Mouse (Mus musculus) lung, embryonic 16.5 days (tissue): ENCODE data around the gene Necap2. TPM values are rescaled to one million over a fixed set of nuclear protein-coding genes. Genes with fewer than 3 reads are reported as not detected.

ENCODE experiments used
- ATAC-seq: fragments of 200-750 bp; cut with Nextera tagmentation; 2 replicates; pipeline ENCODE4 v1.8.0; 2017; ENCODE audit warnings: low read depth, mild to moderate bottlenecking, moderate library complexity
- H3K27ac ChIP-seq: fragments of 300-500 bp; sonication (generic); 2 replicates; pipeline ENCODE4 v1.5.1; 2014; ENCODE audit warnings: mild to moderate bottlenecking, control low read depth, low read length
- H3K27me3 ChIP-seq: fragments of 300-500 bp; sonication (generic); 2 replicates; pipeline ENCODE4 v1.6.1; 2014; ENCODE audit warnings: low read depth, low read length, mixed read lengths; ENCODE audit not compliant: control insufficient read depth, insufficient read depth
- H3K36me3 ChIP-seq: fragments of 300-500 bp; sonication (generic); 2 replicates; pipeline ENCODE4 v1.6.1; 2014; ENCODE audit warnings: low read length; ENCODE audit not compliant: control insufficient read depth, insufficient read depth
- H3K4me1 ChIP-seq: fragments of 300-500 bp; sonication (generic); replicated peaks from 2 replicates; pipeline ENCODE4 v1.6.1; 2014; ENCODE audit warnings: low read length, mixed read lengths; ENCODE audit not compliant: control insufficient read depth, insufficient read depth
- H3K4me2 ChIP-seq: fragments of 300-500 bp; sonication (generic); 2 replicates; pipeline ENCODE4 v1.6.1; 2014; ENCODE audit warnings: low read depth, low read length, control low read depth
- H3K4me3 ChIP-seq: fragments of 300-500 bp; sonication (generic); 2 replicates; pipeline ENCODE4 v1.5.1; 2014; ENCODE audit warnings: mild to moderate bottlenecking, low read length, control low read depth
- H3K9ac ChIP-seq: fragments of 300-500 bp; sonication (generic); 2 replicates; pipeline ENCODE4 v1.6.1; 2014; ENCODE audit warnings: low read length, control low read depth
- H3K9me3 ChIP-seq: fragments of 300-500 bp; sonication (generic); 2 replicates; pipeline ENCODE4 v1.6.1; 2016; ENCODE audit warnings: low read length; ENCODE audit not compliant: control insufficient read depth
- WGBS: fragments of 180-500 bp; shearing (Covaris S2); extraction: QIAGEN DNeasy Blood & Tissue Kit; methylation state at CpG from one replicate; pipeline ENCODE4 v1.1.7; 2014; 5-methylcytosine and 5-hydroxymethylcytosine counted together
- polyA plus RNA-seq: library from polyadenylated mRNA; unstranded; fragments of >200 nt; fragmentation: Nextera tagmentation; extraction: Ambion mirVana; gene quantifications from 2 replicates; pipeline ENCODE4 v1.2.1, GENCODE M21; 2015

Necap2 gene
- polyA plus RNA-seq, 1 experiment from 2014 or later, result 116 TPM

DNA sequence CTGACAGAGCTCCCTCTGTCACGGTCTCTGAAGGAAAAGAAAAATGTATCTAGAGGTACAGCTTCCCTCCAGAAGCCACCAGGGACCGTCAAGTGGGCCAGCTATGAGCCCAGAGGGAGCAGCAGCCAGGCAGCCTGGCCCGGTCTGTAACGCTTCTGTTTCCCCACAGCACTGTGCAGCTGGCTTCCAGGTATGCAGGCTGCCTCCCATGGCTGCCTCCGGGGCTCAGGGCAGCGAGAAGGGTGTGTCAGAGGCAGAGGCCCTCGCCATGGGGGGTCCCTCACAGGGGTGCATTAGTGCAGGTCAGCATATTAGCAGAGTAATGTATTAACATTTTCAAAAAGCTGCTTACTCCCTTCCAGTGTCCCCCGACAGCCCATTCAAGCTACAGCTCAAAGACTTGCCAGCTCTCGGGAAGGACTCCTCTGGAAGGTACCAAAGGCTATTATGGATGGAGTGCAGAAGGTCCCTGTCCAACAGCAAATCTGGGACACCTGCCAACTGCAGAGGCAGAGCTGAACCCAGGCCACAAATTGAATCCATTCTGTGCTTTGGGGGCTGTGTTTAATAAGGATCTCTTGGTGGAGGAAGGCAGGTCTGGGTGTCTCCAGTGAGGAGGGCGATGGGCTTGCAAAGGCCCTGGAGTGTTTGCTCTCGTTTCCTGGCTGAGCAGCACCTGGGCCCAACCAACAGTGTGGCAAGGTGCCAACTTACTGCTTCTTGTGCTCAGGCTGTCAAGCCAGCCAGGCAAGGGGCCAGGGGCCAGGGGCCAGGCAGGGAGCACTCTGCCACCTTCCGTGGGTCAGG lies 11.2 kb downstream of the Necap2 start:
- Histone ChIP-seq H3K4me2 (no peak overlapping the region), H3K27ac (peak overlapping the region; percentile 85)

DNA sequence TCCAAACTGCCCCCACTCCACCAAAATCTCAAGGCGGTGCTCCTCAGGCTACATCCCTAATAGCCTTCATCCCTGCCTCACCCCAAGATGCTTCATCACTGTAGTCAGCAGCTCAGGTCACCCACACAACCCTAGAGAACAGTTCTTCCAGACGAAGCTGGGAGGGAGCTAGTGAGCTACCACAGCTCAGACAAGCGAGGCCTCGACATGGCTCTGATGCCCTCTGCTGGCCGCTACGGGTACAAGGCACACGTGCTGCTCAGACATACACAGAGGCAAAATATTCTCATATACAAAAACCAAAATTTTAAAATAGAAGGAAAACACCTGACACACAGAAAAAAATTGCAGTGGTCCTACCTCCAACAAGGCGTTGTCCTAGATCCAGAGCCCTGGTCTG lies 13.0 kb downstream of the Necap2 start:
- H3K27ac ChIP-seq, result no peak overlapping the region
- WGBS, result 9% methylated on average over 8 of the region's 8 CpGs

More for the DNA sequence above, 11.2 kb downstream of the Necap2 start:
- ATAC-seq, result peak; percentile 72
- Histone ChIP-seq H3K9me3 (no peaks in the 10 kb centered on the region), H3K4me1 (peaks cover 30% of the 10 kb centered on the region), H3K27me3 (no peaks in the 10 kb centered on the region), H3K9ac (no peak overlapping the region; the same call in 1 of the 2 replicates), H3K4me3 (no peak overlapping the region), H3K36me3 (peaks cover 31% of the 10 kb centered on the region)
- 32% methylated on average over 12 of the region's 12 CpGs for WGBS

DNA sequence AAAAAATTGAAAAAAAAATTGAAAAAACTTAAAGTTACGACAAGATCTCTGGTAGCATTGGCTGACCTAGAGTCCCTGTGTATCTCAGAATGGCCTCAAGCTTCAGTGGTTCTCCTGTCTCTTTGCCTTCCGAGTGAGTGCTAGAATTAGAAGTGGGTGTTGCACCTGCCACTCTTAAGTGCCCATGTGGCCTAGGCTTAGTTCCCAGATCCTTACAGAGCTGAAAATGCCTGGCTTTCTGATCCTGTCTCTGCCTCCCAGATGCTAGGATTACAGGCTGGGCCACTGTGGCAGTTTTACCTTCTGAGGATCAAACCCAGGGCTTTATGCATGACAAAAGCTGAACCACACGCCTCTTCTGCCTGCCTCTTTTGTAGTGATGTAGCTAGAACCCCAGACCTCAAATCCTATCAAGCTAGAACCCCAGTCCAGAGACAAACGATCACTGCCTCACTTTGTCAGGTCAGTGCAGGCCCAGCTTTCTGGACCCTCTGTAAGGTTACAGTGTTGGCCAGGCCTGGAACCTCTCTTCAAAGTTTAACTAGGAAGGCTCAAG lies 14.0 kb downstream of the Necap2 start:
- WGBS, result 80% methylated on average over 4 of the region's 4 CpGs
- peaks cover 42% of the 10 kb centered on the region for H3K4me1 ChIP-seq
- ATAC-seq, result no peak
- H3K27me3 ChIP-seq, result no peaks in the 10 kb centered on the region
- H3K4me3 ChIP-seq, result no peak overlapping the region
- H3K9ac ChIP-seq, result no peak overlapping the region
- H3K36me3 ChIP-seq, result peaks cover 19% of the 10 kb centered on the region
- H3K9me3 ChIP-seq, result no peaks in the 10 kb centered on the region
- no peak overlapping the region for H3K4me2 ChIP-seq
- H3K27ac ChIP-seq, result no peak overlapping the region

More for the DNA sequence above, 13.0 kb downstream of the Necap2 start:
- Histone ChIP-seq H3K9me3 (no peaks in the 10 kb centered on the region), H3K9ac (no peak overlapping the region), H3K4me3 (no peak overlapping the region), H3K36me3 (peaks cover 25% of the 10 kb centered on the region), H3K4me2 (no peak overlapping the region), H3K4me1 (peaks cover 37% of the 10 kb centered on the region), H3K27me3 (no peaks in the 10 kb centered on the region)
- no peak for ATAC-seq

DNA sequence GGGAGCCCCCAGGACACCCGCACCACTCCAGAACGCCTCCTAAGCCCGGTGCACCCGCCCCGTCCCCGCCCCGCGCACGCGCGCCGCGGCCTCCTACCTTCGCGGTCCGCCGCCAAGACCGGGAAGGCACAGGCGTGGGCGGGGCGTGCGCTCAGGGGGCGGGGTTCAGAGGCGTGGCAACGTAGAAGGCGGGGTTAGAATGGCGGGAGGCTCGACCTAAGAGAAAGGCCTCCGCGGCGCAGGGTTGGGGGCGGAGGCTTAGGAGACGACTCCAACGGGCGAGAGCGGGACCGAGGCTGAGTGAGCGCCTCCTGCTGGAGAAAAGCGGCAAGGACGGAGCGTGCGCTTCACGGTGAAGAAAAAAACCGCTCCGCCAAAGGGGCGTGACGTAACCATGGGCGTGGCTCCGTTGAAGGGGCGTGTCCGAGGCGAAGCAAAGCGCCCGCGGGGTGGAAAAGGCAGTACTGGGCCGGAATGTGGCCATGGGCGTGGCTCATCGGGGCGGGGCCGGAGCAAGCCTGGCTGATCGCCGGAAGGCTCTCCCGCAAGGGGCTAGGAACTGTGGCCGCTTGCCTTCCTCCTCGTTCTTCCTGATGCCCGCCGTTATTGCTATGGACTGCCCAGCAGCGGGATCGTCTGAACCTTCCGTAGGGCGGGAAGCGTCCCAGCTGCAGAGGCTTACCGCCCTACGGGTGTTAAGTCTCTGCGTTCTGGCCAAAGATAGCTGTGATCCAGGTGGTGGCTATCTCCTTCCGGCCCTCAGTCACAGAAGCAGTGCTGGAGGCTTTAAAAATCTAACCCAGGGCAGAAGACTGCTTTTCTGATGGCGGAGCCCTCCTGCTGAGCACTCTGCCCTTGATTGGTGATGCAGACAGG lies 17.5 kb downstream of the Necap2 start, which contains the start of gene Crocc:
TSS of gene Crocc (minus strand) at position 125 of the 876 bp plus-strand sequence.
- WGBS, result under 1% methylated on average over 75 of the region's 77 CpGs
- peak; percentile 97 for ATAC-seq
- H3K4me2 ChIP-seq, result peak within 1 kb of the TSS; percentile 76

DNA sequence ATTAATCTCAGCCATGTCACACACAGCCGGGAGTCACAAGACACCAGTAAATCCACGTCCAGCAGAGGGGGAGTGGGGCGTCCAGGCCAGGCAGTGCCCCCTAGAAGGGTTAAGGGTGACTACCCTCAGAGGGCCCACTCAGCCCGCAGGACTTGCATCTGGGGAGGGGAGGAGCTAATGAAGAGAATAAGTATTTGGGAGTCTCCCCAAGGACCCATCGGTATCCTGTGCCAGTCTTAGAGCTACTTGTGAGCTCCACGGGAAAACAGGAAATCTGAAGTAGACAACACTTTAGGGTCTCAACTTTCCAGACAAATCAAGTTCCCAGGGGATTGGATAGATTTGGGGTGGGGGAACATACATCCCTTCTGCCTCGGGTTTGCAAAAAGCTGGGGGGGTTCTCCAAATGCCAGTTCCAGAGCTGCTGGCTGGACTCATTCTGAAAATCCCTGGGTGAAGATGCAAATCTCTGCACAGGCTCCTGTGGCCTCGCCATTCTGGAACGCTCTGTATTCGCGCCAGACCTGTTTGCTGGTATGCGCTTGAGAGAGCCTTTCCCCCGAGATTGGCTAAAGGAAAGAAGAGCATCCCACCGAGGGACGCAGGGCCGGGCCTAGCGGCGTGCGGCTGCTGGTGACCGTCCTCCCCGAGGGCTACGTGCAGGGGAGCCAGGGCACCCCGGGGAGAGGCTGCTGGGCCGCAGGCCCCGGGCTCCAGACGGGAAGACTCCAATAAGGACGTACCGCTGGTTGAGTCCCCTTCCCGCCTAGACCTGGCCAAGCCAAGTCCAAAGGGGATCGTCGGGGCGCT lies 18.3 kb downstream of the Necap2 start:
- peak overlapping the region; percentile 67 for H3K4me3 ChIP-seq
- 1% methylated on average over 31 of the region's 32 CpGs for WGBS
- peak overlapping the region; percentile 91 for H3K27ac ChIP-seq
- H3K36me3 ChIP-seq, result peaks cover 9% of the 10 kb centered on the region; the same call in 1 of the 2 replicates
- H3K4me1 ChIP-seq, result peaks cover 15% of the 10 kb centered on the region; the same call in 1 of the 2 replicates
- peak overlapping the region; percentile 68 for H3K4me2 ChIP-seq
- H3K9ac ChIP-seq, result peak overlapping the region; percentile 83
- no peaks in the 10 kb centered on the region for H3K9me3 ChIP-seq
- H3K27me3 ChIP-seq, result no peaks in the 10 kb centered on the region
- ATAC-seq, result peak; percentile 58; the same call in 1 of the 2 replicates

More for the DNA sequence above, 17.5 kb downstream of the Necap2 start, which contains the start of gene Crocc:
- Histone ChIP-seq H3K27ac (peak within 1 kb of the TSS; percentile 96), H3K27me3 (no peaks in the 10 kb centered on the region), H3K36me3 (peaks cover 9% of the 10 kb centered on the region; the same call in 1 of the 2 replicates), H3K4me1 (peaks cover 19% of the 10 kb centered on the region), H3K9me3 (no peaks in the 10 kb centered on the region), H3K9ac (peak within 1 kb of the TSS; percentile 83), H3K4me3 (peak within 1 kb of the TSS; percentile 67)

DNA sequence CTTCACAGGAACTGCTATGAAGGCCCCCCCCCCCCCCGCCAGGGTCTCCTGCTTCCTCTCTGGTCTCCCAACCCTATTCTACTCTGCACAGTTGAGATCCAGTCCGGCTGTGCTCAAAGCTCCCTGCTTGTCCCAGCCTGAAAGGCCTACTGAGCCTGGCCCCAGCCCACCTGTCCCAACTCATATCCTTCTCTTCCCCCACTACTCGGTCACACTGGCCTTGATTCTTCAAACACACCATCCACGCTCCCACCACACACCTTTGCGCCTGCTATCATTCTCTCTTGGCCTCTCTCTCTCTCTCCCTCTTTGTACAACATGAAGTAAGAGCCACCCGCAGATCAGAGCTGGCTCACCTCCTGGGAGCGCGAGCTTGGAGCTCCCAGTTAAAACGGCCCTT lies 19.3 kb downstream of the Necap2 start:
- Histone ChIP-seq H3K36me3 (peaks cover 9% of the 10 kb centered on the region; the same call in 1 of the 2 replicates), H3K27ac (no peak overlapping the region), H3K27me3 (no peaks in the 10 kb centered on the region), H3K4me2 (no peak overlapping the region), H3K9ac (no peak overlapping the region), H3K9me3 (no peaks in the 10 kb centered on the region), H3K4me1 (peaks cover 16% of the 10 kb centered on the region; the same call in 1 of the 2 replicates), H3K4me3 (no peak overlapping the region)
- no peak for ATAC-seq
- WGBS, result 67% methylated on average over 8 of the region's 9 CpGs

DNA sequence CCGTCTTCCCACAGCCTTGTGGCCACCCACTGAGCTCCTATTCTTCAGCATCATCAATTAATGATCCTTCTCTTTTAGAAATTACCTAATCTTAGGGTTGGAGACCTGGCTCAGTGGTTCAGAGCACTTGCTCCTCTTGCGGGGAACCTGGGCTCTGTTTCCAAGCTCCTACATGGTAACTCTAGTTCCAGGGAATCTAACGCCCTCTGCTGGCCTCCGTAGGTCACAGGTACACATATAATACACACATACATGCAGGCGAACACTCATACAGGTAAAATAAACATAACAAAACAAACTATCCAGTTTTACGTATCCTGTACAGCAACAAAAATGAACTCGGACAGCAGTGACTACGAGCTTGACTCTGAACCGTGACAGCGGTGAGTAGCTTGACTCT lies 21.2 kb downstream of the Necap2 start:
- 93% methylated on average over 10 of the region's 10 CpGs for WGBS
- Histone ChIP-seq H3K27me3 (no peaks in the 10 kb centered on the region), H3K4me2 (no peak overlapping the region), H3K4me3 (no peak overlapping the region), H3K9ac (no peak overlapping the region), H3K36me3 (peaks cover 9% of the 10 kb centered on the region; the same call in 1 of the 2 replicates), H3K4me1 (peaks cover 18% of the 10 kb centered on the region; the same call in 1 of the 2 replicates), H3K27ac (no peak overlapping the region), H3K9me3 (no peaks in the 10 kb centered on the region)
- ATAC-seq, result no peak

DNA sequence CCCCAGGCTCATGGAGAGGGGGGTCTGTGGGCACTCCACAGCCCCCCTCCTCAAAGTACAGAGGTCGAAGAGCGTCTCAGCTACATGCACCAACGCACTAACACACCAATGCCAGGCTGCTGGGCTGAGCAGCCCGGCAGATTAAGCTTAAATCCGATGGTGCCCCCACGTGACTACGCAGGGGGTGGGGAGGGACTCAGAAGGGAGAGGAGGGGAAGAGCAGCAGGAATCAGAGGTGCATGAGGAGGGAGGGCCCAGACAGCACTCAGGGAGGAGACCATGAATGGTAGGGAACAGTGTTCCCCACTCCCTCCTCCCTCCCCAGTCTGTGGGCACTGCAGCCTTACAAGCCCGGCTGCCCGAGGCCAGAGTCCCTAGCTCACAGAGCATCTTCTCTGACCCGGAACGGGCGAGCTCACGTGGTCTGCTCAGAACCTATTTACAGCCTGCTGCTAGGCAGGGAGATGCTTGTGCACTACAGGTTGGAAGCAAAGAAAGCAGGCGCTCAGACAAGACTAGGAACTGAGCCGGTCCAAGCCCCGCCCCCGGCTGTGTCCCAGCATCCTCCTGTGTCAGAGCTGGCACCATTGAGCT lies 24.5 kb downstream of the Necap2 start:
- peaks cover 9% of the 10 kb centered on the region; the same call in 1 of the 2 replicates for H3K36me3 ChIP-seq
- no peak overlapping the region for H3K9ac ChIP-seq
- ATAC-seq, result no peak
- H3K4me2 ChIP-seq, result no peak overlapping the region
- no peaks in the 10 kb centered on the region for H3K27me3 ChIP-seq
- no peaks in the 10 kb centered on the region for H3K9me3 ChIP-seq
- H3K4me3 ChIP-seq, result no peak overlapping the region
- H3K27ac ChIP-seq, result no peak overlapping the region
- 39% methylated on average over 17 of the region's 17 CpGs for WGBS
- peaks cover 6% of the 10 kb centered on the region; the same call in 1 of the 2 replicates for H3K4me1 ChIP-seq
